Mouse (Mus musculus): ENCODE data around the gene Slc4a10.

Slc4a10 gene

GRCm38 (mm10) chr2:62279777-62280176 lies 233.5 kb downstream of the Slc4a10 start:
- no peak for DNase-seq

- DNase-seq, result no peak
Measured at GRCm38 (mm10) chr2:62285026-62285425, 238.8 kb downstream of the Slc4a10 start.

GRCm38 (mm10) chr2:62285847-62286246 lies 239.6 kb downstream of the Slc4a10 start:
- no peak for DNase-seq

- DNase-seq, result no peak
Measured at GRCm38 (mm10) chr2:62287532-62287931, 241.3 kb downstream of the Slc4a10 start.

GRCm38 (mm10) chr2:62293846-62294245 lies 247.6 kb downstream of the Slc4a10 start:
- no peak for DNase-seq

GRCm38 (mm10) chr2:62301716-62302115 lies 255.5 kb downstream of the Slc4a10 start:
- no peak for DNase-seq

- no peak for DNase-seq
Measured at GRCm38 (mm10) chr2:62306978-62307377, 260.7 kb downstream of the Slc4a10 start.

GRCm38 (mm10) chr2:62307477-62307876 lies 261.2 kb downstream of the Slc4a10 start:
- no peak for DNase-seq

- no peak for DNase-seq
Measured at GRCm38 (mm10) chr2:62316930-62317329, 270.7 kb downstream of the Slc4a10 start.

- DNase-seq, result no peak
Measured at GRCm38 (mm10) chr2:62319489-62319888, 273.2 kb downstream of the Slc4a10 start.

GRCm38 (mm10) chr2:62323078-62323637 lies 276.9 kb downstream of the Slc4a10 start:
- peak; percentile 86 to 88 for DNase-seq

- DNase-seq, result no peak
Measured at GRCm38 (mm10) chr2:62325388-62325787, 279.1 kb downstream of the Slc4a10 start.

GRCm38 (mm10) chr2:62331913-62332312 lies 285.7 kb downstream of the Slc4a10 start:
- no peak for DNase-seq

GRCm38 (mm10) chr2:62332465-62332864 lies 286.2 kb downstream of the Slc4a10 start:
- DNase-seq, result no peak

GRCm38 (mm10) chr2:62334397-62335243 lies 288.4 kb downstream of the Slc4a10 start:
- no peak for DNase-seq

- no peak for DNase-seq
Measured at GRCm38 (mm10) chr2:62337086-62337485, 290.8 kb downstream of the Slc4a10 start.

- no peak for DNase-seq
Measured at GRCm38 (mm10) chr2:62339222-62339944, 293.1 kb downstream of the Slc4a10 start.

GRCm38 (mm10) chr2:62341061-62341733 lies 294.9 kb downstream of the Slc4a10 start:
- DNase-seq, result no peak

GRCm38 (mm10) chr2:62341734-62342128 lies 295.5 kb downstream of the Slc4a10 start:
- peak; percentile 67 to 71 for DNase-seq

- no peak for DNase-seq
Measured at GRCm38 (mm10) chr2:62344367-62344766, 298.1 kb downstream of the Slc4a10 start.

GRCm38 (mm10) chr2:62346771-62347170 lies 300.5 kb downstream of the Slc4a10 start:
- no peak for DNase-seq

- DNase-seq, result no peak
Measured at GRCm38 (mm10) chr2:62347762-62348161, 301.5 kb downstream of the Slc4a10 start.

GRCm38 (mm10) chr2:62352035-62352434 lies 305.8 kb downstream of the Slc4a10 start:
- DNase-seq, result no peak

Data from cerebellum, adult 18-20 months (tissue).